Mouse (Mus musculus) embryo, embryonic 10.5 days (tissue): ENCODE measurements at regions not wholly inside any gene's neighbourhood (a gene's known extent, or its start where the extent isn't known, plus 50 kb on each side); places are given as distances from the start of the nearest gene placed in this dataset.

Source experiments
- DNase-seq: peaks from one replicate; pipeline ENCODE4 v3.0.0-alpha.2; 2015; ENCODE audit warnings: low spot score

DNA sequence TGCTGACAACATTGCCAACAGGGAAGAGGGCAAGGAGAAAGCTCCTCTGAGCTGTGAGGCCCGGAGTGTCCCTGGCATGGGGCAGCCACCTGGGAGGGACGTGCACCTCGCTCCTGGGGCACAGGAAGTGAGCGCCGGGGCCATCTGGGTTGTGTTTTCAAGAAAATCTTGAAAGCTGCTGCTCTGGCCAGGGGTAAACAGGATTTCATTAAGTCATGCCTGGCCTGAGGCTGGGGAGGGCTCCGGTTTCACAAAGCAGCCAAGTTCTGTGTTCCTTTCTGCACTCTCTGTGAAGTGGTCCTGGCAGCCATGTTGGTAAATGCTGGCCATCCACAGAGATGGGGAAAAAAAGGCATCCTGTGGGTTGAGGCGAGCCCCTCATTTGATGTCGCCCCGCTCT is 406.8 kb upstream of the Zmiz1 start:
- DNase-seq = no peak

DNA sequence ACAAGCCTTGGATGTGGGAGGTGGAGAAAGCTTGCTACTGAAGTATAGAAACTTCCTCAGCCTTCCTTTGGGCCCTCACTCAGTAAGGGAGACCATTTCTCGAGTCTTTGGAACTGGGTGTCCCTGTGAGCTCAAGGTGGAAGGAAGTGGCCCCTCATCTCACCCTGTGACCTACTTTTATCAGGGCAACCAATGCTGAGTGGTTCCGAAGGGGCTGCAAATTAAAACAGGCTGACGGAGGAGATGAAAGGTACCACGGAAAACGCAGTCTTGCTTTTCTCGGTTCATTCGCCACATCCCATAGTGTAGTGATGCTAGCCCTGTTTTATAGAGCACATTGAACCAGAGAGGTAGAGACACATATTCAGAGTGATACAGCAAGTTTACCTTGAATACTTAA is 399.6 kb upstream of the Zmiz1 start:
- DNase-seq = no peak

DNA sequence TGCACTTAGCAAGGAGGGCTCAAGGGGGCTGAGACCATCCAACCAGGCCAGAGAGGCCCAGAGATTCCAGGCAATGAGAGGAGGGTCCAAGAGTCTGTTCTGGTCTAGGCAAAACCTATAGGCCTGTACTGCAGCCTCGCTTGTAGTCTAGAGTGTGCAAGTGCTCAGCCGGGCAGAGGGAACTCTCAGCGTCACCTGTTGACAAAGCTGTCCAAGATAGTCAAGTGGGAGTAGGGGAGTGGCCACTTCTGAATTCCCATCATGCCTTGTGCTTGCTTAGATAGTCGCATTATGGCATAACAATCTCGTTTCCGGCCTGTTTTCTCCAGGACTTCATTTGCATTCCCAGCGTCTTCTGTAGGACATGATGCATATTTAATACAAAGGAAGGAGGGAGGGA is 398.7 kb upstream of the Zmiz1 start:
- no peak for DNase-seq

DNA sequence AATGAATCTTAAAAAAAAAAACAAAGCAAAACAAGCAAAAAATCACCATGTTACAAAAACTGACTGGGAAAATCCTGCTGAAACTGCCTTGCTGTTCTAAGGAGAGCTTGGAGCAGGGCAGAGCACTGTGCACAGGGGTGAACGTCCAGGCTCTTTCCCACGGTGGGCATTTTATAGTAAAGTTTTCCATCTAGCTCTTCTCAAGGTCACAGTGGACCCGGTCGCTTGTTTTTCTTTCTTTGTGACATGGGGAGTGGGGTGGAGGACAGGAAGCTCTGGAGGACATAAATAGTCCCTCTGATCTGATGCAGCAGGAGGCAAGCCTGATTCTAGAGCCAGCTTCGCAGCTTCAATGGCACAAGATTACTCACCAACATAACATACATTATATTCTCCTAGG is 395.9 kb upstream of the Zmiz1 start:
- no peak for DNase-seq

DNA sequence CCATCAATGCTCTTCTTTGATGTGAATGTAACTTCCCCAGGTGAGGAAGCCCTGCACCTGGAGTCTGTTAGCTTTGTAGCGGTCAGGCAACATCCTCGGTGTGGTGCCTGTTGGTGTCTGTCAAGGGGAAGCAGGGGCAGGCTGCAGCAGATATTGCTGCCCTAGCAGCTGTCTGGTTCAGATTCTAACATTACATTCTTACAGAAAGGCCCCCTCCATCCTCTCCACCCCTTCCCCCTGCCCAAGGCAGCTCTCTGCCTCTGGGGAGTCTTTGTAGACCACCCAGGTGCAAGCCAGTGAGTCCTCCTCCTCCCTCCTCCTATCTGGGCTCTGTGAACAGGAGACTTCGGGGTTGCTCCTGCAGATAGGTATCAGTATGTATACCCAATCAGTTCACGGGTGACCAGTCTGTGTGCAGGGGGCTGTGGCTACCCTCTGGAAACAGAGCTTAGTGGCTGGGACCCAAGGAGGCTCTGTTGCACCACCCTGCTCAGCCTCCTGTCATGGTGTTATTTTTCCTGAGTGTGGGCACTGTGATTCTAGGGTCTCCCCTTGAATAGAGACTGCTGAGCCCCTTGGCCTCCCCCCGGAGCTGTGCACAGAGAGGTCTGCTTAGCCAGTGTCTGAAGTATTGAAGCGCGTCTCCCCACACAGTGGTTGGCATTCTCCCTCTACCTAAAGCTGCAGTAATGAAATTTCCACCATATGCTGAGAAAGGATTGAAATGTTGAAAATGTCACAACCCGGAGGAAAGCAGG is 394.6 kb upstream of the Zmiz1 start:
- DNase-seq = peak; percentile 58

DNA sequence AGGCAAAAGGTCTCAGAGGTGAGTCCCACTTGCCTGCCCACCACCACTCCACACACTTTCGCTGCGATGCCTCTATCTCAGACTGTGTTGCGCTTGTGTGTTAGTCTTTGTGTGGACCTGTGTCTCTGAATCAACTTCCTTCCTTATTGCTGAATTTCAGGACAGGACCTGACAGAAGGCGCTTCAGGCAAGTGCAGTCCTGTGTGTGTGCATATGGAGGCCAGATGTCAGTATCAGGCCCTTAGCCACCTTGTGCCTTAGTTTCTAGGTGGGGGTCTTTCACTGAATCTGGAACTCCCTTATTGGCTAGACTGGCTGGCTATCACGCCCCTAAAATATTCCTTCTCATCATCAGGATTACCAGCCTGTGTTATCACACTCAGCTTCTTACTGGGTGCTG is 391.6 kb upstream of the Zmiz1 start:
- DNase-seq = peak; percentile 29

DNA sequence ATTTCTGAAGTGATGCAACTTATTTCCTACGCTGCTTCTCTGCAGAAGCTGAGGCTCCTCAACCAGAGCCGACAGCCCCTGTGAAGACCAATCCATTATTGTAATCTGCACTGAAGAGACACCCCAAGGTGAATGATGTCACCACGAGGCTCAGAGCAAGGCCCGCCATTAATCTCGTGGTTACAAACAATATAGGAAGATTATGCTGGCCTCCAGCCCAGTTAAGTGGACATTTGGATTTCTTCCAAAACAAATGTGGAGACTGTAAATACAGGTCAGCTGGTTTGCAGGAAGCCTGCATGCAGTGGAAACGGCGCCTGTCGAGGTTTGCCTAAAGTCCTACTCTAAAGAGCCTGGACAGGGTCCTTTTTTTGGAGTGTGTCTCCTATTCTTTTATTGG is 390.6 kb upstream of the Zmiz1 start:
- DNase-seq = no peak

DNA sequence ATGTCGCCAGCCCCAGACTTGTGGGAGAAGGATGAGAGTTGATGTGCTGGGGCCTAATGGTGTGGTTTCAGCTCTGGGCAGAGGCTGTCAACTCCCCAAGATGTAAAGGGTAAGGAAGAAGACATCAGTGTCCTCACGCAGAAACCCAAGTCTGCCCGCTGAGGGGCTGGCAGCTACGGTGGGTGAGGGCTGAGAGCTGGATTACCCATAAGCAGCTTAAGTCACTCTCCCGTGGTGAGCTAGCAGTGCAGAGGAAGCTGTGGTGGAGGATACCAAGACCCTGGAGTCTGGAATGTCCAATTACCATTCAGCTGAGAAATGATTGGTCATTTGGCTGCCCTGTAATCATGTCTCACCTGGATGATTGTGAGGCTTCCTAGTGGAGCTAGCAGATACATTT is 385.8 kb upstream of the Zmiz1 start:
- no peak for DNase-seq

DNA sequence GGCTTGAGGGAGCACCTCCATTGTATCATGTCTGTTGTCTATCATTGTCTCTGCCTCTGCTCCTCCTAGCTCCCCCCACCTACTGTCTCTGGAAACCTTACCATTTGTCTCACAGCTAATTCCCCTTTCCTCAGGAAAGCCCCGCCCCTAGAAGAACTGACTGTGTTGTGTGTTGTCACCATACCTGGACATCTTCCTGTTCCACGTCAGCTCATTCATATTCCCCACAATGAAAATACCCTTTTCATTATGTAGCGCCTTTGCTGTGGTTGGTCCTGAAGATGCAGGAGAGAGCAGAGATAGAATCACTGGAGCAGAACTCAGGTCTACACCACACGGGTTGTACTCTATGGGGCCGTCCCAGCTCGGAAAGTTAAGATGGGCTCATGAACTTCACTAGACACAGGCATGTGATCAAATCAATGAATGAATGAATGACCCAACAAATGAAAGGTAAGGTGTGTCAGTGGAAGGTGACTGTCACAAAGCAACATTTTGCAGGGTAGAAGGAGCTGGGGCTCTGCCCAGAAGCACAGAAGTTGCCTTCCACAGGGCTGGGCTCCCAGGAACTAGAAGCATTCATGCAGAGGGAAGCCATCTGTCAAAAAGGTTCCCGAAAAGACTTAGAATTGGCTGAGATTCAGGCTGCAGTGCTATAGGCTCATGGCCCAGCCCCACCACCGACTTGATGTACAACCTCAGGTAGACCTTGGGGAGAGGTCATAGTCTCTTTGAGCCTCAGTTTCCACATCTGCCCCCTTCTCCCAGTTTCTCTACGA is 384.8 kb upstream of the Zmiz1 start:
- DNase-seq = no peak

DNA sequence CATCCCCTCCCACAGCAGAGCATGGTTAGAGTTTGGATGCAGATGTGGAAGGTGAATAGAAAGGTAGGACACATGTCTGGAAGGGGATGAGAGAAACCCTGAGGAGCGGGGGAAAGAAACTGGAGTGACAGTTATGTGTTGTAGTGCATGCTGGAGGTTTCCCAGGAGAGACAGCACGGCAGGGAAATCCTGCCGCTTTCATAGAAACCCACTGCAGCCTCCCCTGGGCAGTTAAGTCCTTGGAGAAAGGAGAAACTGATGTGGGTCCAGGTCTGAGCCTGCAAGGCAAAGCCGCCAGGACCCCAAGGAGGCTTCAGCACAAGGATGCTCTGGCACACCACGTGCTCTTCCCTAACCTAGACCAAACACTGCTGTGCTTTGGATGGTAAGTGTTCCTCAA is 384.1 kb upstream of the Zmiz1 start:
- DNase-seq = no peak

DNA sequence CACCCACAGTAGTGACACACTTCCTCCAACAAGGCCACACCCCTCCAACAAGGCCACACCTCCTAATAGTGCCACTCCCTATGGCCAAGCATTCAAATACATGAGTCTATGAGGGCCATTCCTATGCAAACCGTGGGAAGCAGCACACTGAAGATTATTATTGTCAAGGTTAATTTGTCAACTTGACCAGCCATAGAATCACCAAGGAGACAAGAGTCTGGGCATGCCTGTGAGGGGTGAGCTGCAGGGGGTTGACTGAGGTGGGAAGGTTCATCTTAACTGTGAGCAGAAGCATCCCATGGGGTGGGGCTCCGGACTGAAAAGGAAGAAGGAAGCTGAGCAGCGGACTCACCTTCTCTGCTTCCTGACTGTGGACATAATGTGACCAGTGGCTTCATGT is 378.6 kb upstream of the Zmiz1 start:
- no peak for DNase-seq

DNA sequence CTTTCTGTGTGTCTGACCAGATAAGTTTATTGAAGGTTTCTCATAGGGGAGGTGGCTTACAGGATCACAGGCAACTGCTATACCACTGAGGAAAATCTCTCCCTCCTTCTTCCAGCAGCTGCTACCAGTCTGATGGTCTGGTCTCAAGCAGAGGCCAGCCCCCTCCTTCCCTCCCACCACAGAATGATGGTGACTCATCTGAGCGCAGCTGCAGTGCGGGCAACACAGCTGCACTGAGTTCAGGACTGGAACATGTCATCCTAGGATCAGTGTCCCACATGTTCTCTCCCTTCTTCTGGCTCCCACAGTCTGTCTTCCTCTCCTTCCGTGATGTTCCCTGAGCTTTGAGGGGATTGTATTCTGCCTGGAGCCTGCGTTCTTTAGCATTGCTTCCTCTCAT is 375.1 kb upstream of the Zmiz1 start:
- no peak for DNase-seq

DNA sequence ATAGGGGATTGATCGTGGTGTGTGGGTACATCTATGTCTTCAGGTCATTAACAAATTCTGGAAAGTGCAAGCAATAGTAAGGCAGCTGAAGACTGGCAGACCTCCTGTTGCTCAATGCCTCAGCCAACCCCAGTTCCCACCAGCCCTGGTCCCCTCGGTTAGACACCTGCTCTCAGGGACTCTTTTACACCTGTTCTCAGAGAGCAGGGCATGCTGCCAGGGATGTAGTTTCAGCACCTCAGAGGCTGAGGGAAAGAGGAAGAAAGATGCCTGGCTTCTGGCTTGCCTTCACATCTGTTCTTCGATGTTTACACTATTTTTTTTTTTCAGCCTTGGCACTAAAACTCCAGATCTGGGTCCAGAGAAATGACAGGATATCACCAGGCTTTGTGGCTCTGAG is 362.2 kb upstream of the Zmiz1 start:
- DNase-seq = no peak

DNA sequence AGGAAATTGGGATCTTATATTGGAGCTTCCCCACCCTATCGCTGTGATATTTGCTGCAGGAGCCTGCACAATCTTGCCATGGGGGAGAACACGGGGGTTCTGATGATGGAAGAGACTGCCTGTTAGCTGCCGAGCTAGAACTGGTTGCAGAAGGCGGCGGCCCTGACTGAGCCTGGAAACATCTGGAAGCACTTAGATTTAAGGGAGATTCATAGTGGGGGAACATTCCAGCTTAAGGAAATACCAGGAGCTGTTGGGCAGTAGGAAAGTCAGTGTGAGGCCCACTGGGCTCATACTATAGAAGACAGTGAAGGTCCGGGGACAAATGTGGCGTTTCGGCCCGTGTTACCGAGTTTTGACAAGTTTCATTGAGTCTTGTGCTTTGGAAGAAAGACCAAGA is 353.6 kb upstream of the Zmiz1 start:
- peak; percentile 62 for DNase-seq

DNA sequence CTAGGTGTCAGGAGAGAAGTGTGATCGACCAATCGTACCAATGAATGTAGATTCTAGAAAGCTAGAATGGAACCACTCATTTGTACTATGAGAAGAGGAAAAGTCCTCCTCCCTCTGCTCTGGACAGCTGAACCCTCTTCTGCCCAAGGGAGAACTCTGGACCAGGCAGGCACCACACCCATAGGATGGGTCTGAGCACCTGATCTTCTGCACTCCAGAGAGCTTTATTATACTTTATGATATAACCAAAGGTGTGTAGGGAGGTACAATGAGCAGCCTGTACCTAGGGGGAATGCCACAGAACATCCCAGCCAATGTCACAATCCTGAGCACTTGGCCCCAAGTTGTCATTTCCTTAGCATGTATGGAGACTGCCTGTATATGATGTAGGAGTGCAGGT is 352.5 kb upstream of the Zmiz1 start:
- DNase-seq = no peak

DNA sequence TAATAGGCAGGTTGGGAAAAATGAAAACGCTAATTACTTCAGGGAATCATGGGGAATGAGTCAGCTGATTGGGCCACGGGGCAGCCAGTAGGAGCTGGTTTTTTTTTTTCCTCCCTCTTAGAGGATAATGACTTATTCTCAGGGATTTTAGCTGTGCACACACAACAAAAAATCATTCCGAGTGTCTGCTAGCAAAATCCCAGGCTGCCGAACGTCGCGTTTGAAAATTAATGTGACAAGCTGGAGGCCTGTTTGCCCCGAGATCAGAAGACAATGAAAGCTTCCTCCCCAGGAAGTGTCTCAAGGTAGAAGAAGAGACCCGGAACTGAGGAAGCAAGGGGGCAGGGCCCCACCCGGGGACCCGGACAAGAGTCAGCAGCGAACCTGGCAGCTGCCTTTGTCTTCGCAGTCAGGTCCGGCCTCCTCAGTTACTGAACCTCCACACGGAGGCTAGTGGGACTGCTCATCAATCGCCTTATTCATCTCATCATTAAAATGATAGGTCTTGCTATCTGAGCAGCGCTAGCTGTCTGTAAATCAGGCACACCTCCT is 350.8 kb upstream of the Zmiz1 start:
- peak; percentile 77 for DNase-seq

DNA sequence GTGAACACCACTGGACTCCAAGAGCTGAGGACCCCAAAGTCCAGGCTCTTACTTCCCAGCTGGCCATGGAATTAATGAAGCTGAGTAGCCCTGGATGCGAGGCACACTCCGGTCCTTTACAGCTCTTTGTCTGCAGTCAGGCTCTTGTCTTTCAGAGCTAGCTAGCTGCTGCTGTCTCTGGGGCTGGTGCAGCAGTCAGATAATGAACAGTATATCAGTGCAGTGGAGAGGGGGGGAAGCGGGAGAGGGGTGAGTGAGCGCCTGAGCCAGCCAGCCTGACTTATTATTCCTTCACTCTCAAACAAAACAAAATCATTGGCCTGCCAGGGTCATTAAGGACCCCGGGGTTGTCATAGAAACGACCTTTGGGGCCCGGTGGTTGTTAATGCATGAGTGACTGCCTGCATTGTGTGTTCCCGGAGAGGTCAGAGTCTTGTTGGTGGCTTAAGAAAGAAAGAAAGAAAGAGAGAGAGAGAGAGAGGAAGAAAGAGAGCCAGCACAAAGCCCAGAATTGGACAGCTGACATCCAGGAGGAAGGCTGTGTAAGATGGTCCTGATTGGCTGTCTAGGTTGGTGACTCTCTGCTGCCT is 350.2 kb upstream of the Zmiz1 start:
- peak; percentile 98 for DNase-seq

DNA sequence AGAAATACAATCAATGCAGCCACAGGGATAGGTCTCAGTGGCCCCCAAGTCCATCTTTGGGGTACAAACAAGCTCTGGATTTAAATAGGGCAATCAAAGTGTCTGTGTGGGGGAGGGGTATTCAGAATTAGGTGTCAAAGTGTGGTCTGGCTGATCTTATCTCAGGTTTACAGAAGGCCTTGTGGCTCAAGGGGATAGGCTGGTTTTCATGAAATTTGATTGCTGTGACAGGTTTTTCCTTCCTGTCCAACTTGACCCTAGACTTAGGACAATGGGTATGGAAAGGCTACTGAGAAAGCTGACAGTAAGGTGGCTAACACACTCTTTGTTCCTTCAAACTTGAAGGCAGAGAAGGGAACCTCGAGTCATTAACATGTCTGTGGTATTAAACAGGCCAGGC is 349.3 kb upstream of the Zmiz1 start:
- DNase-seq = no peak

DNA sequence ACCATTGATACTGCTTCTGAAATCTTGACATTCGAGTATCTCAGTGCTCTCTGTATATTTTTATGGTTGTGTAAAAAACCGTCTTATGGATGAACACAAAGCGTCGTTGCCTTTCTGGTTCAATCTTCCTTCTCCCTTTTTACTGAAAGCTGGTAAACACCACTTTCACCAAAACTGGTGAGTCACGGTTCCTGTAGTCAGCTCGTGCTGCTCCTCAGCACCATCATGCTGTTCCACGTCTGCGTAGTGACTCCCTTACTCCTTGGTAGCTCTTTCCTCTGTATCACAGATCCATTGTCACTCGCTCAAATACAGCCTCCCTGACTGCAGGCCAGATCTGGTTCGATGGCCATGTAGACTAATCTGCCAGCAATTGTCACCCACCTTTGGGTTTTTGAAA is 346.2 kb upstream of the Zmiz1 start:
- no peak for DNase-seq

DNA sequence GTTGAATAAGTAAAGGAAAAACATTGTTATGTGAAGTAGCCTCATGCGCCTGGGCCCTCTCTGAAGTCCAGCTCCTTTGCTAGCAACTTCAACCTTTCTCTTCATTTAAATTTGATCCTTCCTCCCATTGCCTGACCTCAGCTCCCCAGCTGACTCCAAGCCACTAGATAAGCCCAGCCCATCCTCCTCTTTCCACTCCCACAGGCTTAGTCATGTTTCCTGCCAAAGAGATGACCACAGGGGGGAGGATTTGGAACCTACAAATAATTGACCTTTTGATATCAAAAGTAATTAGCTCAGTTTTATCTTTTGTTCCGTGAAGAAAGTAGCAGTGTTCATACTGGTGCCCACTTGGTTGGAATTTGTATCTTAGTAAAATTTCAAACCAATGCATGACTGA is 345.7 kb upstream of the Zmiz1 start:
- no peak for DNase-seq

DNA sequence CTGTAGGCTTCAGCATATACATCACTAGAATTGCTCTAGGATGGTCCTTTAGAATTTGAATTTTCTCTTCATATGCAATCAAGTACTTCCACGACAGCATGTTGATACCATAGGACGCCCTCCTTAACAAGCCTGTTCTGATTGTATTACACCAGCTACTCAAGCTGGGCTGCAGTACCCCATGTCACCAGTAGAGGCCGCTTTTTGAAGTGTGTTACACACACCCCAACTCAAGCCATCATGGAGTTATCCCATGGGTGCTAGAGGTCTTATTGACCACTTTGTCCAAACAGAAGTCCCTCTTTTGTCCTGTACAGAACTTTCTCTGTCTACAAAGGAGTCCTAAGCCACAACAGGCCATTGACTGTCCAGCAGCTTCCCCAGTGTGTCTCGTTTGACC is 342.6 kb upstream of the Zmiz1 start:
- DNase-seq = peak; percentile 77

DNA sequence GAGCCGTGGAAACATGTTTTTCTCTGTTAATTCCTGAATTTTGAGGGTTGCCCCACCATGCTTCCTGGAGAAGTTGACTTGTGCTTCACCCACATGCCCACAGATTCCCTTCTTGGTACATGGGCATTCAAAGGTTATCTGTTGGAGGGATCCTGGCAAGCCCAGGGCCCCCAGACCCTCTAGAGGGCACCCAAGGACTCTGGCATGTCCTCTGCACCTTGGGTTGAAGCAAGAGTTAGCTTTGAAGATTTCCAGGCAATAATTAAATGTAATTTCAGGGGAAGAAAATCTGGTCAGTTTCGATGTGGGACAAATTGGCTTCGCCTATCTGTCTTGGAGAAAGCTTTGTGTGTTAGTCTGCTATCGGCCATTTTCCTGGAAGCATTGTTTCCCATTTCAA is 339.0 kb upstream of the Zmiz1 start:
- DNase-seq = no peak

DNA sequence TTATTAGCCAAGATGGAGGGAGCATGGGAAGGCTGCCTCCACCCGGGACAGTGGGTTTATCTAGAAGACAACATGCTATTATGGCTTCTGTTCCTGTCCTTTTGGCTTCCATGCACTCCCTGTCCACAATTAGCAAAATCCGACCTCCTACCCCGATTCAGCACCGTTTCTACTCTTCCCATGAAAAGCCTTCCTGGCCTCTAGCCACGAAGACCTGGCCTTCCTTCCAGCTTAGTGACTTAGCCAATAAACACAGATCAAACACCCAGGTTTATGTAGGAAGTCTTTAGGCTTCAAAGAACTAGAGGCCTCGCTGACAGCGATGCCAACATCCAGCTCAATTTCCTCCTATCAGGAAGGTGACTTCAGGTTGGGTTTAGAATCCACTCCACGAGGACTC is 338.5 kb upstream of the Zmiz1 start:
- DNase-seq = no peak
